Mouse (Mus musculus): Measurements from ENCODE around the gene Elk3. TPM values are rescaled to one million over a fixed set of nuclear protein-coding genes. Genes with fewer than 3 reads are reported as not detected.

Gene Elk3
- polyA plus RNA-seq, 1 experiment from 2014 or later: 23.6 TPM

GRCm38 (mm10) chr10:93325369-93325768 lies 14.4 kb upstream of the Elk3 start:
- Histone ChIP-seq H3K4me1 (ENCODE audit: control insufficient read depth, insufficient read depth, low read length) (peaks cover 3% of the 10 kb centered on the region; the same call in 1 of the 2 replicates), H3K9ac (ENCODE audit: low read length) (no peak overlapping the region), H3K4me3 (replicated peaks; ENCODE audit: low read length) (no peak overlapping the region), H3K27me3 (ENCODE audit: control insufficient read depth, insufficient read depth, low read length) (no peaks in the 10 kb centered on the region), H3K36me3 (ENCODE audit: control insufficient read depth, insufficient read depth, low read length) (no peaks in the 10 kb centered on the region), H3K4me2 (ENCODE audit: low read depth, low read length) (no peak overlapping the region), H3K9me3 (replicated peaks; ENCODE audit: control insufficient read depth, low read length) (no peaks in the 10 kb centered on the region), H3K27ac (ENCODE audit: low read length) (no peak overlapping the region)
- ATAC-seq (ENCODE audit: insufficient read depth, low FRiP score): no peak
- 49% methylated on average over 3 of the region's 3 CpGs for WGBS

GRCm38 (mm10) chr10:93324438-93324837 lies 13.5 kb upstream of the Elk3 start:
- Histone ChIP-seq H3K4me3 (replicated peaks; ENCODE audit: low read length) (no peak overlapping the region), H3K9ac (ENCODE audit: low read length) (no peak overlapping the region), H3K36me3 (ENCODE audit: control insufficient read depth, insufficient read depth, low read length) (no peaks in the 10 kb centered on the region), H3K4me2 (ENCODE audit: low read depth, low read length) (no peak overlapping the region), H3K4me1 (ENCODE audit: control insufficient read depth, insufficient read depth, low read length) (peaks cover 3% of the 10 kb centered on the region; the same call in 1 of the 2 replicates), H3K27ac (ENCODE audit: low read length) (no peak overlapping the region), H3K9me3 (replicated peaks; ENCODE audit: control insufficient read depth, low read length) (no peaks in the 10 kb centered on the region), H3K27me3 (ENCODE audit: control insufficient read depth, insufficient read depth, low read length) (no peaks in the 10 kb centered on the region)
- WGBS: 96% methylated on average over 2 of the region's 2 CpGs
- no peak for ATAC-seq (ENCODE audit: insufficient read depth, low FRiP score)

- ATAC-seq (ENCODE audit: insufficient read depth, low FRiP score): no peak
- H3K9ac ChIP-seq (ENCODE audit: low read length): no peak overlapping the region
- WGBS: 95% methylated on average over 2 of the region's 2 CpGs
Observed at GRCm38 (mm10) chr10:93323659-93324058, 12.7 kb upstream of the Elk3 start.

GRCm38 (mm10) chr10:93321763-93322162 lies 10.8 kb upstream of the Elk3 start:
- no peaks in the 10 kb centered on the region for H3K27me3 ChIP-seq (ENCODE audit: control insufficient read depth, insufficient read depth, low read length)
- H3K9me3 ChIP-seq (replicated peaks; ENCODE audit: control insufficient read depth, low read length): no peaks in the 10 kb centered on the region
- H3K27ac ChIP-seq (ENCODE audit: low read length): no peak overlapping the region
- no peaks in the 10 kb centered on the region for H3K36me3 ChIP-seq (ENCODE audit: control insufficient read depth, insufficient read depth, low read length)
- peaks cover 3% of the 10 kb centered on the region; the same call in 1 of the 2 replicates for H3K4me1 ChIP-seq (ENCODE audit: control insufficient read depth, insufficient read depth, low read length)
- ATAC-seq (ENCODE audit: insufficient read depth, low FRiP score): no peak
- no peak overlapping the region for H3K4me3 ChIP-seq (replicated peaks; ENCODE audit: low read length)
- H3K9ac ChIP-seq (ENCODE audit: low read length): no peak overlapping the region
- no peak overlapping the region for H3K4me2 ChIP-seq (ENCODE audit: low read depth, low read length)

More at GRCm38 (mm10) chr10:93323659-93324058, 12.7 kb upstream of the Elk3 start:
- no peak overlapping the region for H3K27ac ChIP-seq (ENCODE audit: low read length)
- no peak overlapping the region for H3K4me3 ChIP-seq (replicated peaks; ENCODE audit: low read length)
- no peaks in the 10 kb centered on the region for H3K36me3 ChIP-seq (ENCODE audit: control insufficient read depth, insufficient read depth, low read length)
- no peak overlapping the region for H3K4me2 ChIP-seq (ENCODE audit: low read depth, low read length)
- H3K9me3 ChIP-seq (replicated peaks; ENCODE audit: control insufficient read depth, low read length): no peaks in the 10 kb centered on the region
- H3K4me1 ChIP-seq (ENCODE audit: control insufficient read depth, insufficient read depth, low read length): peaks cover 3% of the 10 kb centered on the region; the same call in 1 of the 2 replicates
- H3K27me3 ChIP-seq (ENCODE audit: control insufficient read depth, insufficient read depth, low read length): no peaks in the 10 kb centered on the region

- no peak overlapping the region for H3K9ac ChIP-seq (ENCODE audit: low read length)
- no peaks in the 10 kb centered on the region for H3K9me3 ChIP-seq (replicated peaks; ENCODE audit: control insufficient read depth, low read length)
- H3K4me2 ChIP-seq (ENCODE audit: low read depth, low read length): no peak overlapping the region
- ATAC-seq (ENCODE audit: insufficient read depth, low FRiP score): no peak
- H3K27ac ChIP-seq (ENCODE audit: low read length): no peak overlapping the region
- no peaks in the 10 kb centered on the region for H3K27me3 ChIP-seq (ENCODE audit: control insufficient read depth, insufficient read depth, low read length)
- H3K4me1 ChIP-seq (ENCODE audit: control insufficient read depth, insufficient read depth, low read length): no peaks in the 10 kb centered on the region
- 71% methylated on average over 4 of the region's 4 CpGs for WGBS
- no peak overlapping the region for H3K4me3 ChIP-seq (replicated peaks; ENCODE audit: low read length)
- H3K36me3 ChIP-seq (ENCODE audit: control insufficient read depth, insufficient read depth, low read length): no peaks in the 10 kb centered on the region
Observed at GRCm38 (mm10) chr10:93320148-93320547, 9.2 kb upstream of the Elk3 start.

GRCm38 (mm10) chr10:93319526-93320063 lies 8.7 kb upstream of the Elk3 start:
- H3K4me1 ChIP-seq (ENCODE audit: control insufficient read depth, insufficient read depth, low read length): no peaks in the 10 kb centered on the region
- no peaks in the 10 kb centered on the region for H3K9me3 ChIP-seq (replicated peaks; ENCODE audit: control insufficient read depth, low read length)
- H3K27me3 ChIP-seq (ENCODE audit: control insufficient read depth, insufficient read depth, low read length): no peaks in the 10 kb centered on the region
- H3K4me3 ChIP-seq (replicated peaks; ENCODE audit: low read length): no peak overlapping the region
- H3K4me2 ChIP-seq (ENCODE audit: low read depth, low read length): no peak overlapping the region
- no peaks in the 10 kb centered on the region for H3K36me3 ChIP-seq (ENCODE audit: control insufficient read depth, insufficient read depth, low read length)
- WGBS: 70% methylated on average over 7 of the region's 7 CpGs
- no peak for ATAC-seq (ENCODE audit: insufficient read depth, low FRiP score)
- H3K27ac ChIP-seq (ENCODE audit: low read length): no peak overlapping the region
- no peak overlapping the region for H3K9ac ChIP-seq (ENCODE audit: low read length)

- Histone ChIP-seq H3K36me3 (ENCODE audit: control insufficient read depth, insufficient read depth, low read length) (no peaks in the 10 kb centered on the region), H3K4me1 (ENCODE audit: control insufficient read depth, insufficient read depth, low read length) (no peaks in the 10 kb centered on the region), H3K4me2 (ENCODE audit: low read depth, low read length) (no peak overlapping the region), H3K27me3 (ENCODE audit: control insufficient read depth, insufficient read depth, low read length) (no peaks in the 10 kb centered on the region), H3K4me3 (replicated peaks; ENCODE audit: low read length) (no peak overlapping the region), H3K27ac (ENCODE audit: low read length) (peak overlapping the region; percentile 23; the same call in 1 of the 2 replicates), H3K9me3 (replicated peaks; ENCODE audit: control insufficient read depth, low read length) (no peaks in the 10 kb centered on the region), H3K9ac (ENCODE audit: low read length) (no peak overlapping the region)
- no peak; the same call in 1 of the 2 replicates for ATAC-seq (ENCODE audit: insufficient read depth, low FRiP score)
- WGBS: 46% methylated on average over 6 of the region's 6 CpGs
Observed at GRCm38 (mm10) chr10:93316909-93317308, 6.0 kb upstream of the Elk3 start.

GRCm38 (mm10) chr10:93311576-93311975 lies 641 bp upstream of the Elk3 start:
- H3K9ac ChIP-seq (ENCODE audit: low read length): no peak overlapping the region
- WGBS: 12% methylated on average over 4 of the region's 4 CpGs
- ATAC-seq (ENCODE audit: insufficient read depth, low FRiP score): no peak
- peak overlapping the region; percentile 89 for H3K4me2 ChIP-seq (ENCODE audit: low read depth, low read length)
- peak overlapping the region; percentile 73 for H3K4me3 ChIP-seq (replicated peaks; ENCODE audit: low read length)
- no peaks in the 10 kb centered on the region for H3K9me3 ChIP-seq (replicated peaks; ENCODE audit: control insufficient read depth, low read length)
- no peaks in the 10 kb centered on the region for H3K36me3 ChIP-seq (ENCODE audit: control insufficient read depth, insufficient read depth, low read length)
- H3K27me3 ChIP-seq (ENCODE audit: control insufficient read depth, insufficient read depth, low read length): no peaks in the 10 kb centered on the region
- H3K4me1 ChIP-seq (ENCODE audit: control insufficient read depth, insufficient read depth, low read length): peaks cover 6% of the 10 kb centered on the region; the same call in 1 of the 2 replicates
- peak overlapping the region; percentile 96 for H3K27ac ChIP-seq (ENCODE audit: low read length)

GRCm38 (mm10) chr10:93309934-93310621 lies 857 bp downstream of the Elk3 start:
- Histone ChIP-seq H3K9me3 (replicated peaks; ENCODE audit: control insufficient read depth, low read length) (no peaks in the 10 kb centered on the region), H3K36me3 (ENCODE audit: control insufficient read depth, insufficient read depth, low read length) (no peaks in the 10 kb centered on the region), H3K27ac (ENCODE audit: low read length) (peak overlapping the region; percentile 96), H3K27me3 (ENCODE audit: control insufficient read depth, insufficient read depth, low read length) (no peaks in the 10 kb centered on the region), H3K9ac (ENCODE audit: low read length) (peak overlapping the region; percentile 85), H3K4me1 (ENCODE audit: control insufficient read depth, insufficient read depth, low read length) (peaks cover 6% of the 10 kb centered on the region; the same call in 1 of the 2 replicates), H3K4me3 (replicated peaks; ENCODE audit: low read length) (peak overlapping the region; percentile 73), H3K4me2 (ENCODE audit: low read depth, low read length) (peak overlapping the region; percentile 89)
- under 1% methylated on average over 43 of the region's 43 CpGs for WGBS
- ATAC-seq (ENCODE audit: insufficient read depth, low FRiP score): peak; percentile 11; the same call in 1 of the 2 replicates

All from stomach, embryonic 16.5 days (tissue).